Mouse (Mus musculus): ENCODE measurements around the gene Mgll.

The Mgll gene

GRCm38 (mm10) chr6:88833340-88834140 lies 109.3 kb downstream of the Mgll start:
- no peak for DNase-seq

GRCm38 (mm10) chr6:88835047-88835446 lies 110.8 kb downstream of the Mgll start:
- no peak for DNase-seq

- DNase-seq, result peak; percentile 41
Measured at GRCm38 (mm10) chr6:88836178-88836819, 112.1 kb downstream of the Mgll start.

- DNase-seq, result no peak
Measured at GRCm38 (mm10) chr6:88837999-88838398, 113.8 kb downstream of the Mgll start.

- DNase-seq, result no peak
Measured at GRCm38 (mm10) chr6:88838613-88839012, 114.4 kb downstream of the Mgll start.

- DNase-seq, result no peak
Measured at GRCm38 (mm10) chr6:88839135-88839970, 115.1 kb downstream of the Mgll start.

- DNase-seq, result no peak
Measured at GRCm38 (mm10) chr6:88840211-88840610, 116.0 kb downstream of the Mgll start.

- DNase-seq, result no peak
Measured at GRCm38 (mm10) chr6:88840791-88841513, 116.7 kb downstream of the Mgll start.

GRCm38 (mm10) chr6:88841514-88841780 lies 117.2 kb downstream of the Mgll start:
- DNase-seq, result no peak

- peak; percentile 100 for DNase-seq
Measured at GRCm38 (mm10) chr6:88841781-88842689, 117.8 kb downstream of the Mgll start, which contains the start of gene Abtb1. Gene Abtb1 (minus strand): TSS chr6:88841984.

- no peak for DNase-seq
Measured at GRCm38 (mm10) chr6:88842731-88843151, 118.5 kb downstream of the Mgll start.

GRCm38 (mm10) chr6:88843241-88843640 lies 119.0 kb downstream of the Mgll start:
- DNase-seq, result no peak

GRCm38 (mm10) chr6:88843781-88844725 lies 119.8 kb downstream of the Mgll start:
- no peak for DNase-seq

- no peak for DNase-seq
Measured at GRCm38 (mm10) chr6:88844901-88845565, 120.8 kb downstream of the Mgll start.

GRCm38 (mm10) chr6:88847571-88847970 lies 123.4 kb downstream of the Mgll start:
- no peak for DNase-seq

GRCm38 (mm10) chr6:88849270-88849669 lies 125.1 kb downstream of the Mgll start:
- peak; percentile 53 for DNase-seq

- no peak for DNase-seq
Measured at GRCm38 (mm10) chr6:88850034-88850433, 125.8 kb downstream of the Mgll start.

- no peak for DNase-seq
Measured at GRCm38 (mm10) chr6:88854509-88854908, 130.3 kb downstream of the Mgll start.

GRCm38 (mm10) chr6:88855636-88856035 lies 131.4 kb downstream of the Mgll start:
- peak; percentile 79 for DNase-seq

GRCm38 (mm10) chr6:88857249-88857648 lies 133.0 kb downstream of the Mgll start:
- peak; percentile 72 for DNase-seq

Data from kidney, postnatal 10 days (tissue).